Mouse (Mus musculus): ENCODE measurements at regions not wholly inside any gene's neighbourhood (a gene's known extent, or its start where the extent isn't known, plus 50 kb on each side); places are given as distances from the start of the nearest gene placed in this dataset.

- WGBS (ENCODE audit: insufficient replicate concordance): 44% methylated on average over 5 of the region's 5 CpGs
- Histone ChIP-seq H3K4me1 (replicated peaks) (no peaks in the 10 kb centered on the region), H3K36me3 (replicated peaks) (no peaks in the 10 kb centered on the region), H3K27me3 (no peaks in the 10 kb centered on the region), H3K9me3 (replicated peaks) (0 out of 2 replicates have a peak, but pooled peaks cover 3% of the 10 kb centered on the region), H3K9ac (no peak overlapping the region), H3K27ac (replicated peaks) (no peak overlapping the region), H3K4me3 (replicated peaks) (no peak overlapping the region), H3K4me2 (no peak overlapping the region)
- ATAC-seq (ENCODE audit: insufficient read depth): no peak
Observed at GRCm38 (mm10) chr5:101120509-101121201, 275.1 kb downstream of the Gpat3 start.

- WGBS (ENCODE audit: insufficient replicate concordance): 39% methylated on average over 7 of the region's 7 CpGs
- no peaks in the 10 kb centered on the region for H3K36me3 ChIP-seq (replicated peaks)
- no peak overlapping the region for H3K4me2 ChIP-seq
- no peak overlapping the region for H3K9ac ChIP-seq
- no peaks in the 10 kb centered on the region for H3K9me3 ChIP-seq (replicated peaks)
- H3K4me1 ChIP-seq (replicated peaks): no peaks in the 10 kb centered on the region
- H3K27me3 ChIP-seq: no peaks in the 10 kb centered on the region
- no peak overlapping the region for H3K4me3 ChIP-seq (replicated peaks)
- ATAC-seq (ENCODE audit: insufficient read depth): no peak
- H3K27ac ChIP-seq (replicated peaks): no peak overlapping the region
Observed at GRCm38 (mm10) chr5:101112151-101112769, 266.7 kb downstream of the Gpat3 start.

DNA sequence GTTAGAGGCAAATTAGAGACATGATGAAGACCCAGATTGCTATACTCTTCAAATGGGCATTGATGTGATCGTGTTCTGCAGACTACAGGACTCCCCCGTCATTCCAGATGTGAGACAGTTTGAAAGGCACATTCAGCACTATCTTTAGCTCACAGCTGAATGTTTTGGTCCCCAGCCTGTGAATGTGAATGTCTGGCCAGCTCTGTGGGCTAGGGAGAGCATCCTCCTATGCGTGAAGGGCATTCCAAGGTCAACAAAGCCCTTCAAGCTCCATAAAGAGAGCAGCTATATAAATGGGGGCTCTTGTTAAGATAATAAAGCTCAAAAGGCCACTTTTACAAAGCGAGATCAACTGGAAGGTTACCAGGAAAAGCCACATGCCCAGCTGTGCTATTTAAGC lies 266.1 kb downstream of the Gpat3 start:
- H3K4me2 ChIP-seq: no peak overlapping the region
- no peak for ATAC-seq (ENCODE audit: insufficient read depth)
- no peaks in the 10 kb centered on the region for H3K4me1 ChIP-seq (replicated peaks)
- no peaks in the 10 kb centered on the region for H3K36me3 ChIP-seq (replicated peaks)
- no peak overlapping the region for H3K27ac ChIP-seq (replicated peaks)
- WGBS (ENCODE audit: insufficient replicate concordance): 56% methylated on average over 4 of the region's 4 CpGs
- no peaks in the 10 kb centered on the region for H3K27me3 ChIP-seq
- no peaks in the 10 kb centered on the region for H3K9me3 ChIP-seq (replicated peaks)
- H3K9ac ChIP-seq: no peak overlapping the region
- no peak overlapping the region for H3K4me3 ChIP-seq (replicated peaks)

DNA sequence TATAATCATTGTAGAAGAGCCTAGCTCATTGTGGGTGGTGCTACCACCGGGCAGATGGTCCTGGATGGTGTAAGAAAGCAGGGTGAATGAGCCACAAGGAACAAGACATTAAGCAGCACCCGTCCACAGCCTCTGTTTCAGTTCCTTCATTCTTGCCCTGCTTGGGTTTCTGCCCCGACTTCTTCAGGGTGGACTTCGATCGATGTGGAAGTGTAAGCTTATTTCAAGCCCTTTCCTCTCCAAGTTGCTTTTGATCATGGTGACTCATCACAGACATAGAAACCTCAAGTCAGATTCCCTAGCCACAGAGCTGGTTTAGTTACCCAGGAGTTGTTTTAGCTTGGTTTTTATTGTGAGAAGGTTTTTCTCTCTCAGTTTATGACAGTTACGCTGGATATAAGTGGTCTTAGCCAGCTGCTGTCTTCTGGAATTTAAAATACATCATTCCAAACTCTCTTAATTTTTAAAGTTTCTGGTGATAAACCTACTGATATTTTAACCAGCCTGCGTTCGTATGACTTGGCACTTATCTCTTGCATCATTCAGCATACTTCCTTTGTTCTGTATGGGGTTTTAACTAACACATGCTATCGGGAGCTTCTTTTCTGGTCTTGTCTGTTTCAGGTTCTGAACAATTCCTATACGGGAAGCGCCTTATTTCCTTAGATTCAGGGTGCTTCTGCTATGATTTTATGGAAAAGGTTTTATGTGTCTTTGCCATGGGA lies 255.6 kb downstream of the Gpat3 start:
- Histone ChIP-seq H3K9ac (no peak overlapping the region), H3K4me2 (no peak overlapping the region), H3K9me3 (replicated peaks) (no peaks in the 10 kb centered on the region), H3K4me1 (replicated peaks) (no peaks in the 10 kb centered on the region), H3K4me3 (replicated peaks) (no peak overlapping the region), H3K27ac (replicated peaks) (no peak overlapping the region), H3K27me3 (no peaks in the 10 kb centered on the region), H3K36me3 (replicated peaks) (no peaks in the 10 kb centered on the region)
- 37% methylated on average over 11 of the region's 11 CpGs for whole genome bisulfite sequencing (ENCODE audit: insufficient replicate concordance)
- no peak for ATAC-seq (ENCODE audit: insufficient read depth)

GRCm38 (mm10) chr5:101091027-101091598 lies 245.6 kb downstream of the Gpat3 start:
- 64% methylated on average over 21 of the region's 21 CpGs for WGBS (ENCODE audit: insufficient replicate concordance)
- H3K4me3 ChIP-seq (replicated peaks): no peak overlapping the region
- H3K9me3 ChIP-seq (replicated peaks): no peaks in the 10 kb centered on the region
- H3K27me3 ChIP-seq: no peaks in the 10 kb centered on the region
- no peak overlapping the region for H3K27ac ChIP-seq (replicated peaks)
- no peak overlapping the region for H3K9ac ChIP-seq
- no peak overlapping the region for H3K4me2 ChIP-seq
- H3K36me3 ChIP-seq (replicated peaks): no peaks in the 10 kb centered on the region
- no peaks in the 10 kb centered on the region for H3K4me1 ChIP-seq (replicated peaks)
- no peak for ATAC-seq (ENCODE audit: insufficient read depth)

DNA sequence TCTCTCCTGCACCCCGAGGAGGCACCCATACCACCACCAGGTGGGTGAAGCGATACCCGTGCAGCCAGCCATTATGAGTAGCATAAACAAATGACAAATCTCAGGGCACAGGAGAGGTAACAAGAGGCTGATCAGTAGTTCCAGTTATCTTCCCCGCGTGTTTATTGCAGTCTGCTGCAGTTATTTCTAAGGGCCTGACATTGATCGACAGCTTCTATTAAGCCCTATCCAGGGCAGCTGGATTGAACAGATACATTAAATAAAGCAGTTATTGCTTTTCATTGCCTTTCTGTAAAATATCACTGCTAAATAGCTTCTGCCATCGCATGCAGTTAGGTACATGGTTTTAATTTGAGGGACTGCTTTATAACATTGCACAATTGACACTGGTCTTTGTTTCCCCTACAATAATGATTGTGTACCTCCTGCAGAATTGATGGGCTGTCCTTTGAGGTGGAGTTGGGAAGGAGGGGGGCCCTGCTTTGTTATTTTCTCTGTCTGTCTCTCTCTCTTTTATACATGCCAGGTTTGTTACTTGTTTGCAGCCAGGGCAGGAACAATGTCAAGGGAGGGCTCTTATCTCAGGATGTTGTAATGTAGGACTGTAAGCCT lies 245.0 kb downstream of the Gpat3 start:
- no peaks in the 10 kb centered on the region for H3K4me1 ChIP-seq (replicated peaks)
- no peaks in the 10 kb centered on the region for H3K36me3 ChIP-seq (replicated peaks)
- no peak overlapping the region for H3K27ac ChIP-seq (replicated peaks)
- no peak overlapping the region for H3K4me2 ChIP-seq
- H3K4me3 ChIP-seq (replicated peaks): no peak overlapping the region
- WGBS (ENCODE audit: insufficient replicate concordance): 62% methylated on average over 7 of the region's 7 CpGs
- no peaks in the 10 kb centered on the region for H3K27me3 ChIP-seq
- H3K9ac ChIP-seq: no peak overlapping the region
- no peaks in the 10 kb centered on the region for H3K9me3 ChIP-seq (replicated peaks)
- no peak for ATAC-seq (ENCODE audit: insufficient read depth)

DNA sequence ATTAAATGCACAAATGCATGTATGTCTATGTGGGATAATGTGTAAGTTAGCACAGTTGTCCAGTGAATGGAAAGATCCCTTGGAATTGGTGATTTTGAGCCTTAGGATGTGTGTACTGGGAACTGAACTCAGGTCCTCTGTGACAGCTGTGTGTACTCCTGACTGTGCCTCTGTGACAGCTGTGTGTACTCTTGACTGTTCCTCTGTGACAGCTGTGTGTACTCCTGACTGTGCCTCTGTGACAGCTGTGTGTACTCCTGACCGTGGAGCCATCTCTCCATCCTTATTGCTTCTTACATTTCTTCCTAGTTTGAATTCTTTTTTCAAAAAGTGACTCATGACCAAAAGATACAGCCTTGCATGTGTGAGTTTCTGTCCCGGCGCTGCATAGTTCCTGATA lies 239.7 kb downstream of the Gpat3 start:
- Histone ChIP-seq H3K4me2 (no peak overlapping the region), H3K4me1 (replicated peaks) (no peaks in the 10 kb centered on the region), H3K27me3 (no peaks in the 10 kb centered on the region), H3K36me3 (replicated peaks) (no peaks in the 10 kb centered on the region), H3K4me3 (replicated peaks) (no peak overlapping the region), H3K27ac (replicated peaks) (no peak overlapping the region), H3K9me3 (replicated peaks) (no peaks in the 10 kb centered on the region), H3K9ac (no peak overlapping the region)
- ATAC-seq (ENCODE audit: insufficient read depth): no peak
- WGBS (ENCODE audit: insufficient replicate concordance): 60% methylated on average over 3 of the region's 3 CpGs

GRCm38 (mm10) chr5:101082611-101083010 lies 237.1 kb downstream of the Gpat3 start:
- H3K36me3 ChIP-seq (replicated peaks): no peaks in the 10 kb centered on the region

DNA sequence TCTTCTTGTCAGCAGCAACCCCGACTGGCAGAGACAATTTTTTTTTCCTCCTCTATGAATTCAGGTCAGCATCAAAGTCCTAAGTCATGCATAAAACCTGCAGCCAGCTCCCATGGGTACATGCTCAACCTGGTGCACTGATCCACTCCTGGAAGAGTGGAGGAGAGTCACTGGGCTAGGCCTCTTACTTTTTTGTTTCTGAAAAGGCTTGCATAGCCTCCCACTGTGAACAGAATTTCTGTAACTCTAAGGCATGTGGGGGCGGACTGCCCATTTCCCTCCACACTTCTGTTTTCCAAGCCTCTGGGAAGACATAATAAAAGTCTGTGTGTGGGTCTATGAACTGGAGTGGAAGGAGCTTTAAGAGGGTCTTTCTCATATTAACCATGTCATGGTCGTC lies 218.8 kb downstream of the Gpat3 start:
- ATAC-seq (ENCODE audit: insufficient read depth): no peak
- no peaks in the 10 kb centered on the region for H3K9me3 ChIP-seq (replicated peaks)
- no peak overlapping the region for H3K4me2 ChIP-seq
- no peaks in the 10 kb centered on the region for H3K4me1 ChIP-seq (replicated peaks)
- H3K4me3 ChIP-seq (replicated peaks): no peak overlapping the region
- no peaks in the 10 kb centered on the region for H3K27me3 ChIP-seq
- H3K27ac ChIP-seq (replicated peaks): no peak overlapping the region
- WGBS (ENCODE audit: insufficient replicate concordance): 57% methylated on average over 3 of the region's 3 CpGs
- H3K9ac ChIP-seq: no peak overlapping the region
- no peaks in the 10 kb centered on the region for H3K36me3 ChIP-seq (replicated peaks)

More at GRCm38 (mm10) chr5:101082611-101083010, 237.1 kb downstream of the Gpat3 start:
- Histone ChIP-seq H3K4me2 (no peak overlapping the region), H3K9me3 (replicated peaks) (no peaks in the 10 kb centered on the region), H3K27ac (replicated peaks) (no peak overlapping the region), H3K27me3 (no peaks in the 10 kb centered on the region), H3K4me1 (replicated peaks) (no peaks in the 10 kb centered on the region), H3K9ac (no peak overlapping the region), H3K4me3 (replicated peaks) (no peak overlapping the region)
- 71% methylated on average over 20 of the region's 20 CpGs for WGBS (ENCODE audit: insufficient replicate concordance)
- no peak for ATAC-seq (ENCODE audit: insufficient read depth)

GRCm38 (mm10) chr5:101063254-101063653 lies 217.7 kb downstream of the Gpat3 start:
- Histone ChIP-seq H3K4me2 (no peak overlapping the region), H3K9me3 (replicated peaks) (no peaks in the 10 kb centered on the region), H3K4me3 (replicated peaks) (no peak overlapping the region), H3K4me1 (replicated peaks) (no peaks in the 10 kb centered on the region), H3K9ac (no peak overlapping the region), H3K27ac (replicated peaks) (no peak overlapping the region), H3K36me3 (replicated peaks) (no peaks in the 10 kb centered on the region), H3K27me3 (no peaks in the 10 kb centered on the region)
- ATAC-seq (ENCODE audit: insufficient read depth): no peak
- 66% methylated on average over 4 of the region's 4 CpGs for WGBS (ENCODE audit: insufficient replicate concordance)

GRCm38 (mm10) chr5:101051591-101051990 lies 206.1 kb downstream of the Gpat3 start:
- Histone ChIP-seq H3K4me3 (replicated peaks) (no peak overlapping the region), H3K27me3 (no peaks in the 10 kb centered on the region), H3K36me3 (replicated peaks) (no peaks in the 10 kb centered on the region), H3K27ac (replicated peaks) (no peak overlapping the region), H3K9me3 (replicated peaks) (no peaks in the 10 kb centered on the region), H3K4me1 (replicated peaks) (no peaks in the 10 kb centered on the region), H3K9ac (no peak overlapping the region), H3K4me2 (no peak overlapping the region)
- WGBS (ENCODE audit: insufficient replicate concordance): 81% methylated on average over 7 of the region's 7 CpGs
- no peak for ATAC-seq (ENCODE audit: insufficient read depth)
